Mouse (Mus musculus): ENCODE measurements around the gene Nipal1.

Gene Nipal1

GRCm38 (mm10) chr5:72647418-72647907, at the start of gene Nipal1:
Nipal1 (plus strand) TSS chr5:72647795.
- peak; percentile 89 for DNase-seq

- peak; percentile 70 for DNase-seq
Measured at GRCm38 (mm10) chr5:72601006-72601405, 46.6 kb upstream of the Nipal1 start.

GRCm38 (mm10) chr5:72603138-72603537, 44.5 kb upstream of the Nipal1 start:
- no peak for DNase-seq

GRCm38 (mm10) chr5:72617413-72617812, 30.2 kb upstream of the Nipal1 start:
- DNase-seq: no peak

GRCm38 (mm10) chr5:72621022-72621421, 26.6 kb upstream of the Nipal1 start:
- DNase-seq: no peak

GRCm38 (mm10) chr5:72630026-72630425, 17.6 kb upstream of the Nipal1 start:
- DNase-seq: no peak

GRCm38 (mm10) chr5:72634791-72635271, 12.8 kb upstream of the Nipal1 start:
- DNase-seq: no peak

GRCm38 (mm10) chr5:72636122-72636521, 11.5 kb upstream of the Nipal1 start:
- no peak for DNase-seq

- no peak for DNase-seq
Measured at GRCm38 (mm10) chr5:72636576-72636975, 11.0 kb upstream of the Nipal1 start.

- no peak for DNase-seq
Measured at GRCm38 (mm10) chr5:72640072-72640471, 7.5 kb upstream of the Nipal1 start.

- no peak for DNase-seq
Measured at GRCm38 (mm10) chr5:72643655-72644054, 3.9 kb upstream of the Nipal1 start.

GRCm38 (mm10) chr5:72644175-72644574, 3.4 kb upstream of the Nipal1 start, which contains the start of gene Cnga1:
Cnga1 (minus strand) TSS chr5:72644275.
- DNase-seq: no peak

- DNase-seq: peak; percentile 39
Measured at GRCm38 (mm10) chr5:72646131-72646530, 1.5 kb upstream of the Nipal1 start.

- no peak for DNase-seq
Measured at GRCm38 (mm10) chr5:72646996-72647395, 599 bp upstream of the Nipal1 start.

- peak; percentile 9 for DNase-seq
Measured at GRCm38 (mm10) chr5:72647958-72648595, 482 bp downstream of the Nipal1 start.

GRCm38 (mm10) chr5:72648987-72649735, 1.6 kb downstream of the Nipal1 start:
- no peak for DNase-seq

GRCm38 (mm10) chr5:72653068-72653674, 5.6 kb downstream of the Nipal1 start:
- DNase-seq: peak; percentile 17

- peak; percentile 7 for DNase-seq
Measured at GRCm38 (mm10) chr5:72656270-72656791, 8.7 kb downstream of the Nipal1 start.

GRCm38 (mm10) chr5:72658375-72658774, 10.8 kb downstream of the Nipal1 start:
- DNase-seq: no peak

GRCm38 (mm10) chr5:72661051-72661781, 13.6 kb downstream of the Nipal1 start:
- DNase-seq: no peak

GRCm38 (mm10) chr5:72664126-72664525, 16.5 kb downstream of the Nipal1 start:
- DNase-seq: no peak

- no peak for DNase-seq
Measured at GRCm38 (mm10) chr5:72664854-72665253, 17.3 kb downstream of the Nipal1 start.

- peak; percentile 61 for DNase-seq
Measured at GRCm38 (mm10) chr5:72665281-72665680, 17.7 kb downstream of the Nipal1 start.
